Mouse (Mus musculus) ES-Bruce4 (cell line): ENCODE data around the gene Lpar3. TPM values are rescaled to one million over a fixed set of nuclear protein-coding genes. Genes with fewer than 3 reads are reported as not detected.

ENCODE experiments used
- H3K27ac ChIP-seq: 2 replicates; pipeline ENCODE4 v1.5.1; 2012; ENCODE audit warnings: low read length, inconsistent platforms; ENCODE audit not compliant: insufficient read depth
- H3K27me3 ChIP-seq: 2 replicates; pipeline ENCODE4 v1.6.1; 2012; ENCODE audit warnings: mild to moderate bottlenecking, low read length, inconsistent platforms; ENCODE audit not compliant: control insufficient read depth, poor library complexity, insufficient read depth, severe bottlenecking
- H3K36me3 ChIP-seq: 2 replicates; pipeline ENCODE4 v1.6.1; 2012; ENCODE audit warnings: inconsistent platforms, mild to moderate bottlenecking, low read length, moderate library complexity; ENCODE audit not compliant: control insufficient read depth, poor library complexity, insufficient read depth, severe bottlenecking
- H3K4me1 ChIP-seq: one replicate; pipeline ENCODE4 v1.8.1; 2011; ENCODE audit warnings: low read length; ENCODE audit not compliant: control insufficient read depth, insufficient read depth
- H3K4me3 ChIP-seq: 2 replicates; pipeline ENCODE4 v1.5.1; 2011; ENCODE audit warnings: low read depth, mild to moderate bottlenecking, low read length
- H3K9ac ChIP-seq: 2 replicates; pipeline ENCODE4 v1.6.1; 2012; ENCODE audit warnings: low read depth, mild to moderate bottlenecking, inconsistent platforms; ENCODE audit not compliant: poor library complexity, severe bottlenecking
- H3K9me3 ChIP-seq: replicated peaks from 2 replicates; pipeline ENCODE4 v1.6.1; 2012; ENCODE audit warnings: mild to moderate bottlenecking, low read length, inconsistent platforms; ENCODE audit not compliant: control insufficient read depth, poor library complexity, insufficient read depth, severe bottlenecking
- CTCF ChIP-seq: IDR thresholded peaks from one replicate; pipeline ENCODE4 v1.8.1; 2011; ENCODE audit warnings: low read depth, low read length
- EP300 ChIP-seq: IDR thresholded peaks from 2 replicates; pipeline ENCODE4 v1.6.1; 2011; ENCODE audit warnings: low read depth, low read length; ENCODE audit not compliant: insufficient read depth
- POLR2A ChIP-seq: IDR thresholded peaks from one replicate; pipeline ENCODE4 v1.8.1; 2011; ENCODE audit warnings: low read length; ENCODE audit not compliant: insufficient read depth
- polyA plus RNA-seq: library from polyadenylated mRNA; stranded (reverse); fragments of >200 nt; gene quantifications from 2 replicates; pipeline ENCODE4 v1.2.4, GENCODE M21; 2011; ENCODE audit warnings: low read depth; ENCODE audit not compliant: missing spikeins, insufficient read depth, insufficient read length

Lpar3 gene
- polyA plus RNA-seq, 1 experiment, result 0.33 TPM

DNA sequence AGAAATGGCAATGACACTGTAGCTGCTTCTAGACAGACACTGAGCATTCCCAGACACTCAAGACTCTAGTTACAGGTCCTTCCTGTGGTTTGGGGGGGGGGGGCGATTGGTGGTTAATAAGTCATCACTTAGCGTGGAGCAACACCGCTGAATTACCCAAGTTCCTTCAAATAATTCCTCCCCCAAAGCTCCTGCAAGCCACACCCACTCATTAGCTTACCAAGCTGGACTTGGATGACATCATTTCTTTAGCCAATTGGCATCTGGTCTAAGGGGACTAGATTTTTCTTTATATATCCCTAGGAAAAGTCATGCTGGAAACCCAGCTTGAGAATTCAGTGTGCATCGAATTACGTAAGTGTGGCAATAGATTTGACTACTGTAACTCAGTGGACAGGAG, 82.4 kb downstream of the Lpar3 start:
- Histone ChIP-seq H3K27ac (no peak overlapping the region), H3K9ac (no peak overlapping the region), H3K27me3 (no peaks in the 10 kb centered on the region), H3K4me3 (no peak overlapping the region), H3K4me1 (no peaks in the 10 kb centered on the region), H3K9me3 (no peaks in the 10 kb centered on the region), H3K36me3 (no peaks in the 10 kb centered on the region)
- no peak for TF ChIP-seq POLR2A
- no peak for TF ChIP-seq EP300
- TF ChIP-seq CTCF, result no peak

DNA sequence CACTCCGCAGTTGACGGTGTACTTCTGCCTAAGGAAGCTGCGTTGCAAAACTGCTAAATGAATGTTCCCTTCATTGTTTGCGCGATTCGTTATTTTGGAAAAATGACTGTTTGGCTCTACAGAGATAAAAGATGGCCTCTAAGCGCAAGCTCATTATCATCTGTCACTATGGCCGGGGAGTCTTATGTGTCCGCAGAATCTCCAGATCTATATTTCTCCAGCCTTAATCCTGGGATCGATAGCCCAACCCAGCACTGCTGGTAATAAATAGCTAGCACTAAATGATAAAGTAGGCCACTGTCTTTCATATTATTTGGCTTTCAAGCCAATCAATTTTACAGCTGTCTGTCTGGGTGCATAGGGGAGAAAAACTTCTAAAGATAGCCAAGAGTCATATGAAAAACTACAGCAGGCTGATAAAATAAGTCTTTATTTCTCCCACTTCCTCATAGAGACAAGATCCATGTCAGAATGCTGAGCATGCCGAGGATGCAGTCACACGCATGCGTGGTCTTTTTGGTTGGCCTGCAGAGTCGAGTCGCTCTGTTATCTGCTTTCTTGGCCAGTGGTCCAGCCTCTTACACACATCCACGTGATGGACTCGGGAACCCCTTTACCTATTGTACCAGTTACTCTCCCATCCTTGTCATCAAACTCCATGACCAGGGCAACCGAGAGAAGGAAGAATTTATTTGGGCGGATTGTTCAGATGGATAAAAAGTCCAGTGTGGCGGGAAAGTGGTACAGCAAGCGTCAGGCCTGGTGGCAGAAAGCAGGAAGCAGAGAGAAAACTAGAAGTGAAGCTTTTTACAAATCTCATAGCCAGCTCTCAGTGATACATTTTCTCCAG, 84.0 kb downstream of the Lpar3 start:
- Histone ChIP-seq H3K4me1 (no peaks in the 10 kb centered on the region), H3K27me3 (no peaks in the 10 kb centered on the region), H3K4me3 (no peak overlapping the region), H3K36me3 (no peaks in the 10 kb centered on the region), H3K9ac (no peak overlapping the region), H3K9me3 (no peaks in the 10 kb centered on the region), H3K27ac (no peak overlapping the region)
- TF ChIP-seq CTCF, result no peak
- TF ChIP-seq EP300, result no peak
- TF ChIP-seq POLR2A, result no peak

DNA sequence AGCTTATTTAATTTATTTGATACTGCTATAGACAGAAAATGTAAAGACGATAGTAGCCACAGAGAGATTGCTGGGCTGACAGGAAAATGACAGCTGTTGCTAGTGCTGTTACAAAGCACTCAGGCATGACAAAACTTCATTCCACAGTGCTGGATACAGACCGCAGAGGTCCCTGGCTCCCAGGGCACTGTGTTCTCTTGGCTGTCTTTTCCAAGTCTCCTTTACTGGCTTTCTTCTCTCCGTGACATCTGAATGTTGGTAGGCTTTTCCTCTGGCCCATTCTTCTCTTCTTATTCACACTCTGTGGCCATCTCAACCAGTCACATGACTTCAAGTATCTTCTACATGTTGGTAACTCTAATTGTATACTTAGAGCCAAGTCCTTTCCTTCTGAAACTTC, 86.6 kb downstream of the Lpar3 start:
- Histone ChIP-seq H3K27me3 (no peaks in the 10 kb centered on the region), H3K36me3 (no peaks in the 10 kb centered on the region), H3K4me3 (no peak overlapping the region), H3K4me1 (no peaks in the 10 kb centered on the region), H3K9ac (no peak overlapping the region), H3K9me3 (no peaks in the 10 kb centered on the region), H3K27ac (no peak overlapping the region)
- TF ChIP-seq POLR2A, result no peak
- no peak for TF ChIP-seq CTCF
- TF ChIP-seq EP300, result no peak

DNA sequence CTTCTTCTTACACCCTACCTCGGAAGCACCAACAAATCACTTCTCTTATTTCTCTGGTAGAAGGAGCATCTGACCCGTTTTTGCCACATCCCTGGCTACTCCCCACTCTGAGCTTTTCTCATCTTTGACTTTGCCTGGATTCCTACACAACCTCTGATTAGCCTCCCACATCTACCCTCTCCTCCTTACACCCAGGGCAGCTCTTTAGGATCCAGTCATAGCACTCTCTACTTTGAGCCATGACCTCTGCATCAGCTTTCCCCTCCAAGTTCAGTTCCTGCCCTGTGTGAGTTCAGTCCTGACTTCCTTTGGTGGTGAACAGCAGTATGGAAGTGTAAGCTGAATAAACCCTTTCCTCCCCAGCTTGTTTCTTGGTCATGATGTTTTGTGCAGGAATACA, 87.1 kb downstream of the Lpar3 start:
- H3K4me3 ChIP-seq, result no peak overlapping the region
- H3K9me3 ChIP-seq, result no peaks in the 10 kb centered on the region
- no peak overlapping the region for H3K27ac ChIP-seq
- TF ChIP-seq POLR2A, result no peak
- no peak for TF ChIP-seq EP300
- no peak for TF ChIP-seq CTCF
- no peaks in the 10 kb centered on the region for H3K36me3 ChIP-seq
- H3K4me1 ChIP-seq, result no peaks in the 10 kb centered on the region
- H3K27me3 ChIP-seq, result no peaks in the 10 kb centered on the region
- no peak overlapping the region for H3K9ac ChIP-seq

DNA sequence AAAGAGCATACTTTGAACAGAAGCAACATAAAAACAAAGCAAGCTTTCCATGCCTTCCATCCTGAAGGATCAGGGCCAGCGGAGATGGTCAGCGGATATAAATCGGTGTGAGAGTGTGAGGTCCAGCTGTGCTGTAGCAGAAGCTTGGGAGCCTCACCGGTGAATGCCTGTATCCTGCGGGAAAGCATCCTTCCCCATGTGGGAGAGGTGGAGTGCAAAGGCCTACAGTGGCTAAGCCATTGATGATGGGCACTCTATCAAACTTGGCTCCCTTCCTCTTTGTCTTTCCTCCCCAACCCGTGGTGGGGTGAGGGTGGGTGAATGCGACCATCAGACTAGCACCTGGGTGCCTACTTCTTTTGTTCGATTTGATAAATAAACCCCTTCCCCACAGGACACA, 88.8 kb downstream of the Lpar3 start:
- no peak for TF ChIP-seq POLR2A
- no peak for TF ChIP-seq EP300
- no peak for TF ChIP-seq CTCF
- Histone ChIP-seq H3K27me3 (no peaks in the 10 kb centered on the region; the same call in 1 of the 2 replicates), H3K9me3 (no peaks in the 10 kb centered on the region), H3K4me1 (no peaks in the 10 kb centered on the region), H3K27ac (no peak overlapping the region), H3K4me3 (no peak overlapping the region), H3K9ac (no peak overlapping the region), H3K36me3 (no peaks in the 10 kb centered on the region)

DNA sequence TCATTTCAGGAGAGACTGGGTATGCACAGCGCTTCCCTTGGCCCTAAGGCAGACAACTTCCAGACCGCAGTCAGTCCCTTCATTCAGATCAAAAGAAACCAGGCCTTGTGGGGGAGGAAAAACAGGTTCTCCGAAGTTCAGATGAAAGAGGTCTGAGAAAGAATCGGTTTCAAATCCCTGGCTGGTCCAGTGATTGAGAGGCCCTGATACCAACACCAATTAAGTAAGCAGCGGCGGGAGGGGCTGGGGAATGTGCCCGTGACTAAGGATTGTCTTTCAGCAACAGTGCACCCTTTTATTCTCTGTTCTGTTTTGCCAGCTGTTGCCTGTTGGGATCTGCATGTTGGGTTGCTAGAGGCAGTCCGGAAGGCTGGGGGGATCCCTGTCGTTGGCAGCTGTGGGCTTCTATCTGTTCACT, 90.4 kb downstream of the Lpar3 start:
- TF ChIP-seq CTCF (no peak), POLR2A (no peak), EP300 (no peak)
- no peak overlapping the region for H3K27ac ChIP-seq
- no peak overlapping the region for H3K9ac ChIP-seq

More for the DNA sequence above, 90.4 kb downstream of the Lpar3 start:
- H3K27me3 ChIP-seq, result no peaks in the 10 kb centered on the region; the same call in 1 of the 2 replicates
- no peaks in the 10 kb centered on the region for H3K4me1 ChIP-seq
- H3K9me3 ChIP-seq, result no peaks in the 10 kb centered on the region
- H3K36me3 ChIP-seq, result no peaks in the 10 kb centered on the region
- no peak overlapping the region for H3K4me3 ChIP-seq
